In the genomic region with DNA sequence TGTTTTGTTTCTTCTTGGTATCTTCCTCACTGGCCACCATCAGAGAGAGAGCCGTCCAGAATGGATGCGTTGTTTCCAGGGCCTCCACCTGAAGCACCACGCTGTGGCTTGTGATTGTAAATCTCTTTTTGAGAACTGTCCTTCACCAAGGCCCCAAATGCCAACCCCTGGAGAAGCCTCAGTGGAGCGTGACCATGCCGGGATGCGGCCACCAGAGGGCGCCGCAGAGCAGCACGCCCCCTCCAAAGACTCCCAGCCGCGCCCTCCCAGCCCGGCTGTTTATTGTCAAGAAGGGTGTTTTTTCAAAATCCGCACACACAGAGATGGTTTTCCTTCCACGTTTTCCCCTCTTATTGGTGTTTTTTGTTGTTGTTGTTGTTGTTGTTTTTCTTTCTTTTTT, we compare ENCODE assay signal across 7 mouse cellular contexts.
DNase-seq lines count a peak whose midpoint lies in the region; ATAC-seq and TF ChIP-seq lines count a peak whose summit lies in the region.

No protein-coding gene starts in this region.

- peak; percentile 87 for TF ChIP-seq CTCF in spleen, adult 2 months (IDR thresholded peaks at IDR 0.05; ENCODE audit: extremely low read depth, insufficient read depth, insufficient read length, insufficient replicate concordance)

- intact Hi-C loops in left cerebral cortex, postnatal 36 days (cut with DNase I): loop anchor here (1.0 to 10.0 kb wide), 3 partner anchors 130 to 407 kb away; no protein-coding TSS in a partner anchor

- H3K36me3 ChIP-seq in intestine, embryonic 15.5 days: no peaks in the 10 kb centered on the region
- no peaks in the 10 kb centered on the region for H3K36me3 ChIP-seq in midbrain, embryonic 15.5 days (replicated peaks)
- H3K36me3 ChIP-seq in spleen, adult 2 months (ENCODE audit: control insufficient read depth, insufficient read depth, low read length): no peaks in the 10 kb centered on the region

- no peak overlapping the region for H3K27ac ChIP-seq in intestine, embryonic 15.5 days
- H3K27ac ChIP-seq in midbrain, embryonic 15.5 days: no peak overlapping the region
- H3K27ac ChIP-seq in spleen, adult 2 months (ENCODE audit: insufficient read depth, low read length): no peak overlapping the region

- 0 out of 2 replicates have a peak, but pooled peaks cover 4% of the 10 kb centered on the region for H3K4me1 ChIP-seq in intestine, embryonic 15.5 days (replicated peaks)
- peaks cover 5% of the 10 kb centered on the region; the same call in 1 of the 2 replicates for H3K4me1 ChIP-seq in midbrain, embryonic 15.5 days
- no peaks in the 10 kb centered on the region; the same call in 1 of the 2 replicates for H3K4me1 ChIP-seq in spleen, adult 2 months (ENCODE audit: control insufficient read depth, insufficient read depth, insufficient read length)

- WGBS in intestine, embryonic 15.5 days: 2% methylated on average over 14 of the region's 14 CpGs
- WGBS in midbrain, embryonic 15.5 days: 1% methylated on average over 14 of the region's 14 CpGs
- 4% methylated on average over 14 of the region's 14 CpGs for WGBS in spleen, adult 2 months

- peak; percentile 70 to 92 for DNase-seq in adrenal gland, adult (ENCODE audit: inconsistent age in 2 of 2, low spot score in 1 of 2)
- peak; percentile 55 for DNase-seq in gastrocnemius, postnatal 25 days
- peak; percentile 40 to 43 for DNase-seq in left cerebral cortex, postnatal 36 days (ENCODE audit: low spot score in 2 of 2)
- DNase-seq in spleen, adult 2 months (ENCODE audit: low read depth in 1 of 2, low spot score in 2 of 2): peak; percentile 21 to 44

- peak; percentile 94 for ATAC-seq in common myeloid progenitor, adult 5-6 weeks (replicated peaks; ENCODE audit: low read depth, poor library complexity, severe bottlenecking)
- peak; percentile 86 for ATAC-seq in intestine, embryonic 15.5 days
- 0 out of 2 replicates have a peak, but pooled peaks have one; percentile 24 for ATAC-seq in midbrain, embryonic 15.5 days (replicated peaks)

- no peak for TF ChIP-seq POLR2A in spleen, adult 2 months (IDR thresholded peaks at IDR 0.05; ENCODE audit: low read depth, low read length)

- no peak overlapping the region for H3K9ac ChIP-seq in intestine, embryonic 15.5 days
- H3K9ac ChIP-seq in midbrain, embryonic 15.5 days: no peak overlapping the region

- no peak overlapping the region for H3K4me3 ChIP-seq in intestine, embryonic 15.5 days (replicated peaks)
- H3K4me3 ChIP-seq in midbrain, embryonic 15.5 days: no peak overlapping the region
- no peak overlapping the region for H3K4me3 ChIP-seq in spleen, adult 2 months (ENCODE audit: extremely low read depth, insufficient read depth, insufficient read length)

- H3K9me3 ChIP-seq in intestine, embryonic 15.5 days: no peaks in the 10 kb centered on the region
- no peaks in the 10 kb centered on the region for H3K9me3 ChIP-seq in midbrain, embryonic 15.5 days

- H3K4me2 ChIP-seq in intestine, embryonic 15.5 days (replicated peaks): 0 out of 2 replicates have a peak overlapping the region, but pooled peaks have one; percentile 22
- H3K4me2 ChIP-seq in midbrain, embryonic 15.5 days: 0 out of 2 replicates have a peak overlapping the region, but pooled peaks have one; percentile 6

- H3K27me3 ChIP-seq in intestine, embryonic 15.5 days (replicated peaks): no peaks in the 10 kb centered on the region
- no peaks in the 10 kb centered on the region for H3K27me3 ChIP-seq in midbrain, embryonic 15.5 days (replicated peaks)
- H3K27me3 ChIP-seq in spleen, adult 2 months (ENCODE audit: control insufficient read depth, insufficient read depth, low read length): no peaks in the 10 kb centered on the region

Comparison
In these comparisons a context has a peak if more than half of its experiments do, and no peak if none do; other contexts are left out.
1. ATAC-seq: peak in every context shown above with its lines; median percentile 94 in common myeloid progenitor, adult 5-6 weeks; 86 in intestine, embryonic 15.5 days; 24 in midbrain, embryonic 15.5 days.